Mouse (Mus musculus): ENCODE measurements around the gene Olfr1493-ps1. TPM values are rescaled to one million over a fixed set of nuclear protein-coding genes. Genes with fewer than 3 reads are reported as not detected.

Olfr1493-ps1 gene
- not detected in 2 replicates for total RNA-seq (2012; rRNA removed)

GRCm38 (mm10) chr19:13722978-13723377 lies at the start of gene Olfr1493-ps1:
Gene Olfr1493-ps1 (plus strand): TSS chr19:13723278.
- H3K36me3 ChIP-seq (ENCODE audit: control insufficient read depth, insufficient read depth, low read length, poor library complexity, severe bottlenecking) = no peaks in the 10 kb centered on the region
- no peak within 1 kb of the TSS for H3K4me3 ChIP-seq (ENCODE audit: insufficient read depth in 1 of 2, low read depth in 1 of 2, low read length in 2 of 2, poor library complexity in 1 of 2, severe bottlenecking in 1 of 2)
- no peak within 1 kb of the TSS for H3K9ac ChIP-seq (ENCODE audit: insufficient read depth, low read depth, low read length, poor library complexity, severe bottlenecking)
- in situ Hi-C loops (cut with MboI; ENCODE audit: low sequenced_read_pairs in 2 of 2, unreplicated experiment in 2 of 2) = no loop called here
- DNase-seq (ENCODE audit: low read depth, low spot score) = no peak
- no peak within 1 kb of the TSS for H3K27ac ChIP-seq (ENCODE audit: insufficient read depth, low read depth, low read length, poor library complexity, severe bottlenecking)
- TF ChIP-seq ZC3H11A (IDR thresholded peaks at IDR 0.05; ENCODE audit: borderline replicate concordance, low read depth, low read length) (no peak), ZNF384 (IDR thresholded peaks at IDR 0.05; ENCODE audit: low read depth, low read length) (no peak), CHD2 (IDR thresholded peaks at IDR 0.05; ENCODE audit: low read depth, low read length) (no peak), HCFC1 (IDR thresholded peaks at IDR 0.05; ENCODE audit: borderline replicate concordance, insufficient read depth, low read length) (no peak), MAFK (IDR thresholded peaks at IDR 0.05; ENCODE audit: insufficient read depth, low read depth, low read length) (no peak)
- H3K4me1 ChIP-seq (ENCODE audit: control insufficient read depth in 2 of 2, insufficient read depth in 2 of 2, low read length in 2 of 2, poor library complexity in 1 of 2) = no peaks in the 10 kb centered on the region
- no peaks in the 10 kb centered on the region for H3K9me3 ChIP-seq (ENCODE audit: control insufficient read depth, insufficient read depth, low read depth, low read length)

GRCm38 (mm10) chr19:13696968-13697367 lies 26.1 kb upstream of the Olfr1493-ps1 start, which contains the start of gene Olfr1491:
Gene Olfr1491 (plus strand): TSS chr19:13697268.
- Histone ChIP-seq H3K9me3 (ENCODE audit: control insufficient read depth, insufficient read depth, low read depth, low read length) (no peaks in the 10 kb centered on the region), H3K36me3 (ENCODE audit: control insufficient read depth, insufficient read depth, low read length, poor library complexity, severe bottlenecking) (no peaks in the 10 kb centered on the region), H3K9ac (ENCODE audit: insufficient read depth, low read depth, low read length, poor library complexity, severe bottlenecking) (no peak within 1 kb of the TSS), H3K4me3 (ENCODE audit: insufficient read depth in 1 of 2, low read depth in 1 of 2, low read length in 2 of 2, poor library complexity in 1 of 2, severe bottlenecking in 1 of 2) (no peak within 1 kb of the TSS), H3K27ac (ENCODE audit: insufficient read depth, low read depth, low read length, poor library complexity, severe bottlenecking) (no peak within 1 kb of the TSS), H3K4me1 (ENCODE audit: control insufficient read depth in 2 of 2, insufficient read depth in 2 of 2, low read length in 2 of 2, poor library complexity in 1 of 2) (no peaks in the 10 kb centered on the region)
- TF ChIP-seq ZNF384 (IDR thresholded peaks at IDR 0.05; ENCODE audit: low read depth, low read length) (no peak), MAFK (IDR thresholded peaks at IDR 0.05; ENCODE audit: insufficient read depth, low read depth, low read length) (no peak), HCFC1 (IDR thresholded peaks at IDR 0.05; ENCODE audit: borderline replicate concordance, insufficient read depth, low read length) (no peak), CHD2 (IDR thresholded peaks at IDR 0.05; ENCODE audit: low read depth, low read length) (no peak), ZC3H11A (IDR thresholded peaks at IDR 0.05; ENCODE audit: borderline replicate concordance, low read depth, low read length) (no peak)
- no peak for DNase-seq (ENCODE audit: low read depth, low spot score)
- in situ Hi-C loops (cut with MboI; ENCODE audit: low sequenced_read_pairs in 2 of 2, unreplicated experiment in 2 of 2) = no loop called here

DNA sequence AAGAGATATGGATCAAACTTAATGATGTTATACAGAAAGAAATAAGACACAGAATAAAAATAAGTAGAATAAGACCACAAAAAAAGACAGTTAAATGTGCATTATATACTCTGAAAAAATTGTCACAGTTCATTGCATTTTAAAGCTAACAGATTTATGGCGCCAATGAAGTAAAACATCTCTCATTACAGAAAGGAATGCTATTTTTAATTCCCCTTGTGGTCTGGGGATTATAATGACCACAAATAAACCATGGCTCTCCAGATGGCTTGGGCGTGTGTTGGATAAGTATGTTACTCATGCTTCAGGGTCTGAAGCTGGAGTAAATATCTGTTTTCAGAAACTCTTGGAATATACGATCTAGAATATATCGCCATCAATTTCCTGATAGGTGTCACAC lies 16.4 kb downstream of the Olfr1493-ps1 start, which contains the start of gene Olfr1494:
TSS of gene Olfr1494 (plus strand) at position 301 of the 400 bp plus-strand sequence.
- no peak within 1 kb of the TSS for H3K4me3 ChIP-seq (ENCODE audit: insufficient read depth in 1 of 2, low read depth in 1 of 2, low read length in 2 of 2, poor library complexity in 1 of 2, severe bottlenecking in 1 of 2)

GRCm38 (mm10) chr19:13749366-13749765 lies 26.3 kb downstream of the Olfr1493-ps1 start:
- no peak for TF ChIP-seq MAFK (IDR thresholded peaks at IDR 0.05; ENCODE audit: insufficient read depth, low read depth, low read length)
- no peak for TF ChIP-seq ZNF384 (IDR thresholded peaks at IDR 0.05; ENCODE audit: low read depth, low read length)
- no peak for TF ChIP-seq HCFC1 (IDR thresholded peaks at IDR 0.05; ENCODE audit: borderline replicate concordance, insufficient read depth, low read length)
- no peak for TF ChIP-seq ZC3H11A (IDR thresholded peaks at IDR 0.05; ENCODE audit: borderline replicate concordance, low read depth, low read length)
- TF ChIP-seq CHD2 (IDR thresholded peaks at IDR 0.05; ENCODE audit: low read depth, low read length) = no peak
- Histone ChIP-seq H3K27ac (ENCODE audit: insufficient read depth, low read depth, low read length, poor library complexity, severe bottlenecking) (no peak overlapping the region), H3K4me3 (ENCODE audit: insufficient read depth in 1 of 2, low read depth in 1 of 2, low read length in 2 of 2, poor library complexity in 1 of 2, severe bottlenecking in 1 of 2) (no peak overlapping the region), H3K4me1 (ENCODE audit: control insufficient read depth in 2 of 2, insufficient read depth in 2 of 2, low read length in 2 of 2, poor library complexity in 1 of 2) (no peaks in the 10 kb centered on the region), H3K9me3 (ENCODE audit: control insufficient read depth, insufficient read depth, low read depth, low read length) (no peaks in the 10 kb centered on the region), H3K36me3 (ENCODE audit: control insufficient read depth, insufficient read depth, low read length, poor library complexity, severe bottlenecking) (no peaks in the 10 kb centered on the region), H3K9ac (ENCODE audit: insufficient read depth, low read depth, low read length, poor library complexity, severe bottlenecking) (no peak overlapping the region)
- in situ Hi-C loops (cut with MboI; ENCODE audit: low sequenced_read_pairs in 2 of 2, unreplicated experiment in 2 of 2) = no loop called here
- DNase-seq (ENCODE audit: low read depth, low spot score) = no peak

More for the DNA sequence above, 16.4 kb downstream of the Olfr1493-ps1 start, which contains the start of gene Olfr1494:
- no peak within 1 kb of the TSS for H3K27ac ChIP-seq (ENCODE audit: insufficient read depth, low read depth, low read length, poor library complexity, severe bottlenecking)
- TF ChIP-seq HCFC1 (IDR thresholded peaks at IDR 0.05; ENCODE audit: borderline replicate concordance, insufficient read depth, low read length) (no peak), CHD2 (IDR thresholded peaks at IDR 0.05; ENCODE audit: low read depth, low read length) (no peak), MAFK (IDR thresholded peaks at IDR 0.05; ENCODE audit: insufficient read depth, low read depth, low read length) (no peak), ZNF384 (IDR thresholded peaks at IDR 0.05; ENCODE audit: low read depth, low read length) (no peak), ZC3H11A (IDR thresholded peaks at IDR 0.05; ENCODE audit: borderline replicate concordance, low read depth, low read length) (no peak)
- no peaks in the 10 kb centered on the region for H3K4me1 ChIP-seq (ENCODE audit: control insufficient read depth in 2 of 2, insufficient read depth in 2 of 2, low read length in 2 of 2, poor library complexity in 1 of 2)
- no peak within 1 kb of the TSS for H3K9ac ChIP-seq (ENCODE audit: insufficient read depth, low read depth, low read length, poor library complexity, severe bottlenecking)
- DNase-seq (ENCODE audit: low read depth, low spot score) = no peak
- H3K36me3 ChIP-seq (ENCODE audit: control insufficient read depth, insufficient read depth, low read length, poor library complexity, severe bottlenecking) = no peaks in the 10 kb centered on the region
- in situ Hi-C loops (cut with MboI; ENCODE audit: low sequenced_read_pairs in 2 of 2, unreplicated experiment in 2 of 2) = no loop called here
- H3K9me3 ChIP-seq (ENCODE audit: control insufficient read depth, insufficient read depth, low read depth, low read length) = no peaks in the 10 kb centered on the region
